Mouse (Mus musculus) brain, embryonic 14.5 days (tissue): ENCODE measurements around the gene Camta1.

Source experiments
- CTCF ChIP-seq: fragments of 200-500 bp; IDR thresholded peaks from 2 replicates; pipeline ENCODE4 v1.5.1; 2012; ENCODE audit warnings: inconsistent platforms, mild to moderate bottlenecking, moderate library complexity, borderline replicate concordance; ENCODE audit not compliant: insufficient read depth, insufficient read length; ENCODE audit errors: extremely low read depth
- POLR2A ChIP-seq: fragments of 200-500 bp; IDR thresholded peaks from 2 replicates; pipeline ENCODE4 v1.6.1; 2012; ENCODE audit warnings: mild to moderate bottlenecking, inconsistent platforms, borderline replicate concordance; ENCODE audit not compliant: poor library complexity, insufficient read depth, insufficient read length, severe bottlenecking; ENCODE audit errors: extremely low read depth

- TF ChIP-seq CTCF = no peak
- no peak for TF ChIP-seq POLR2A
These were observed 411.7 kb downstream of the Camta1 start for GRCm38 (mm10) chr4:151449981-151450380.
